Mouse (Mus musculus) liver, postnatal 0 days (tissue): ENCODE results near the gene Men1.

Experiments
- CTCF ChIP-seq: sonication (generic); IDR thresholded peaks from 2 replicates; pipeline ENCODE4 v1.5.1; 2016; ENCODE audit warnings: antibody characterized with exemption, low read depth
- EP300 ChIP-seq: IDR thresholded peaks from 2 replicates; pipeline ENCODE4 v1.6.1; 2016; ENCODE audit warnings: antibody characterized with exemption, low read depth, mild to moderate bottlenecking

DNA sequence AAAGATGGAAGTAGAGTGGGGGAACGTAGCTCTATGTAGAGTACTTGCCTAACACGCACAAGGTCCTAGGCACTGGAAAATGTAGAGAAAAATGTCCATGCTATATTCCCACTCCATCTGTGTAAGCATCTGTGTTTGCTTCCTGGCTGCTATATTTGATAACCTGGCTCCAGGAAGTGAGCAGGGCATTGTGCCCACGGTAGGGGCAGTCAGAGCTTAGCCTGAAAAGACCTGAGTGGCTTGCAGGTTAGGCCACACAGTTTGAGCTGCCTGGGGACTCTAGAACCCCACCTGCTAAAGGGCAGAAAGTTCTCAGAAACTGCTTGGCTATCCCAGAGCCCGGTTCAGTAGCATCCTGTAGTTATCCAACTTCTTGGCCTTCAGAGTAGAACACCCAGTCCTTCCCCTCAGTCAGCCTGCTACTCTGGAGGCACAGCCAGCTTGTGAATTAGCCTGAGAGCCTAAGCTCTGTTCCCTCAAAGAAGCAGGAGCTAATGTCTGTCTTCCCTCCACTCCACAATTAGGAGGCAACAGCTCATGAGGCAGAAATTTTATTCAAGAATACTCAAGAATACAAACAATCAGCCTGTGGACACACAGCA, 47.6 kb downstream of the Men1 start:
- TF ChIP-seq CTCF: no peak
- TF ChIP-seq EP300: no peak
